Mouse (Mus musculus) urinary bladder, postnatal 36 days (tissue): Measurements from ENCODE around the gene Gm13102.
"Not testable (repeated sequence)": the region's sequence is repeated elsewhere in the genome, so short reads cannot be mapped to it uniquely, and the experiment has no call there.

Source experiments
- DNase-seq, 2 experiments: peaks; one replicate each; pipeline ENCODE4 v3.0.0; 2022; ENCODE audit warnings: low spot score in 2 of 2, mixed read lengths in 1 of 2

The Gm13102 gene

GRCm38 (mm10) chr4:144106174-144106573 lies at the start of gene Gm13102:
TSS of gene Gm13102 (plus strand) at chr4:144106474.
- DNase-seq: not testable (repeated sequence)

- not testable (repeated sequence) for DNase-seq
These were observed 47.4 kb upstream of the Gm13102 start, which contains the start of gene Pramel4 for GRCm38 (mm10) chr4:144058826-144059225. TSS of gene Pramel4 (plus strand) at chr4:144059126.
